Mouse (Mus musculus): Measurements from ENCODE around the gene Tmem178b. TPM values are rescaled to one million over a fixed set of nuclear protein-coding genes. Genes with fewer than 3 reads are reported as not detected.

Gene Tmem178b
- polyA plus RNA-seq, 1 experiment from 2014 or later: 0.15 TPM

DNA sequence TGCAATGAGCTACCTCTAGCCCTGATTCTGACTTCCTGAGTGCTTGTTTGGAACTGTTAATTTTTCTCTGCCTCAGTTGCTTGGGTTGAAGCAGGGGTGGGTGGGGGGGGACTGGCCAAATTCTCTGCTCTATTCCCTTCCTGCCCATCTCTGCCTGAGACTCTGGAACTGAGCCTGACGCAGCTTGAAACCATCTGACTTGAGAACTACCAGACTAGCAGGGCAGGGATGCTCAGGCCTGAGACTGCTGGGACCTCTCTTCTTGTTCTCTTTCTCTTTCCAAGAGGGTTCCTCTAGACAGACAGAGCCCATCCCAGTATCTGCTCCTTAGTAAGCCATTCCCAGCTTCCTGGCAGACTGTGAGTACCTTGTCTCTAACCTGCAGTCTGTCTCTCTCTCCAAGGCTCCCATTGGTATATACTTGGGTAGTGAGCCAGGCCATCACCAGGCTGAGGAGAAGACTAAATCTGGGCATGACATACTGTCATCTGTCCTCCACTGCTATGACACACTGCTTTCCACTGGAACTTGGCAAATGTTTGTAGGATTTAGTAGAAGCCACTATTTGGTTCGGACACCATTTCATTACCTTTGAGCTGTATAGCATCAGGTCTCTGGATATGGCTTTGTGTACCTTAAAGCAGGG, 42.7 kb downstream of the Tmem178b start:
- no peaks in the 10 kb centered on the region for H3K9me3 ChIP-seq (ENCODE audit: control insufficient read depth, low read length)
- WGBS: 88% methylated on average over 2 of the region's 2 CpGs
- H3K27me3 ChIP-seq (ENCODE audit: control insufficient read depth, insufficient read depth, low read length): no peaks in the 10 kb centered on the region
- H3K4me3 ChIP-seq (ENCODE audit: low read length): no peak overlapping the region
- no peaks in the 10 kb centered on the region for H3K4me1 ChIP-seq (ENCODE audit: control insufficient read depth, insufficient read depth, low read length)
- no peaks in the 10 kb centered on the region for H3K36me3 ChIP-seq (ENCODE audit: control insufficient read depth, insufficient read depth, low read length)
- no peak overlapping the region for H3K4me2 ChIP-seq (replicated peaks; ENCODE audit: low read depth, low read length)
- no peak overlapping the region for H3K27ac ChIP-seq (ENCODE audit: low read depth, low read length)
- no peak overlapping the region for H3K9ac ChIP-seq (ENCODE audit: low read depth, low read length)
- no peak for ATAC-seq (ENCODE audit: low FRiP score, low TSS enrichment)

DNA sequence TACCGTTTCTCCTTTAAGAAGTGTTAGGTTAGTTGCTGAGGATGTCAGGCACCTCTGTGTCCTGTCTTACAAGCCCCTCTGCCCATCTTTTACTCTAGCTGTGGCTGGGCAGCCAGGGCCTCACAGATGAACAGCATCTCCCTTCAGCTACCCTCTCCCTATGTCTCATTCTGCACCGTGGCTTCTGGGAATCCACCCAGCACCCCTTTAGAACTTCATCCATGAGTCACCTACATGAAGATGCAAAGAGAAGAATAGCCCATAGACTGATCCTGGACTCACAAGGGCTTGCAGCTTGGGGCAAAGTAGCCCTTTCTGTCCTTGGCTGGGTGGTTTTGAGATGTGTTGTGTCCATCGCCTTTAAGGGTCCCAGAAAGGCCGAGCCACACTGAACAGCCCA, 43.4 kb downstream of the Tmem178b start:
- ATAC-seq (ENCODE audit: low FRiP score, low TSS enrichment): no peak
- Histone ChIP-seq H3K36me3 (ENCODE audit: control insufficient read depth, insufficient read depth, low read length) (no peaks in the 10 kb centered on the region), H3K9ac (ENCODE audit: low read depth, low read length) (no peak overlapping the region), H3K4me3 (ENCODE audit: low read length) (no peak overlapping the region), H3K9me3 (ENCODE audit: control insufficient read depth, low read length) (no peaks in the 10 kb centered on the region), H3K27me3 (ENCODE audit: control insufficient read depth, insufficient read depth, low read length) (no peaks in the 10 kb centered on the region), H3K4me2 (replicated peaks; ENCODE audit: low read depth, low read length) (no peak overlapping the region), H3K27ac (ENCODE audit: low read depth, low read length) (no peak overlapping the region), H3K4me1 (ENCODE audit: control insufficient read depth, insufficient read depth, low read length) (no peaks in the 10 kb centered on the region)
- 84% methylated on average over 4 of the region's 4 CpGs for WGBS

- Histone ChIP-seq H3K27me3 (ENCODE audit: control insufficient read depth, insufficient read depth, low read length) (no peaks in the 10 kb centered on the region), H3K27ac (ENCODE audit: low read depth, low read length) (no peak overlapping the region), H3K4me2 (replicated peaks; ENCODE audit: low read depth, low read length) (no peak overlapping the region), H3K9me3 (ENCODE audit: control insufficient read depth, low read length) (no peaks in the 10 kb centered on the region), H3K4me3 (ENCODE audit: low read length) (no peak overlapping the region), H3K4me1 (ENCODE audit: control insufficient read depth, insufficient read depth, low read length) (no peaks in the 10 kb centered on the region), H3K36me3 (ENCODE audit: control insufficient read depth, insufficient read depth, low read length) (no peaks in the 10 kb centered on the region), H3K9ac (ENCODE audit: low read depth, low read length) (no peak overlapping the region)
- no peak for ATAC-seq (ENCODE audit: low FRiP score, low TSS enrichment)
- 62% methylated on average over 8 of the region's 8 CpGs for WGBS
These were observed 44.2 kb downstream of the Tmem178b start for GRCm38 (mm10) chr6:39917242-39917641.

- no peak for ATAC-seq (ENCODE audit: low FRiP score, low TSS enrichment)
- Histone ChIP-seq H3K27ac (ENCODE audit: low read depth, low read length) (no peak overlapping the region), H3K9me3 (ENCODE audit: control insufficient read depth, low read length) (no peaks in the 10 kb centered on the region), H3K4me3 (ENCODE audit: low read length) (no peak overlapping the region), H3K9ac (ENCODE audit: low read depth, low read length) (no peak overlapping the region), H3K4me1 (ENCODE audit: control insufficient read depth, insufficient read depth, low read length) (no peaks in the 10 kb centered on the region), H3K36me3 (ENCODE audit: control insufficient read depth, insufficient read depth, low read length) (no peaks in the 10 kb centered on the region), H3K27me3 (ENCODE audit: control insufficient read depth, insufficient read depth, low read length) (no peaks in the 10 kb centered on the region), H3K4me2 (replicated peaks; ENCODE audit: low read depth, low read length) (no peak overlapping the region)
- WGBS: 94% methylated on average over 6 of the region's 6 CpGs
These were observed 44.7 kb downstream of the Tmem178b start for GRCm38 (mm10) chr6:39917729-39918128.

- Histone ChIP-seq H3K4me2 (replicated peaks; ENCODE audit: low read depth, low read length) (no peak overlapping the region), H3K27ac (ENCODE audit: low read depth, low read length) (no peak overlapping the region), H3K27me3 (ENCODE audit: control insufficient read depth, insufficient read depth, low read length) (no peaks in the 10 kb centered on the region), H3K36me3 (ENCODE audit: control insufficient read depth, insufficient read depth, low read length) (no peaks in the 10 kb centered on the region), H3K9me3 (ENCODE audit: control insufficient read depth, low read length) (no peaks in the 10 kb centered on the region), H3K4me1 (ENCODE audit: control insufficient read depth, insufficient read depth, low read length) (no peaks in the 10 kb centered on the region), H3K9ac (ENCODE audit: low read depth, low read length) (no peak overlapping the region), H3K4me3 (ENCODE audit: low read length) (no peak overlapping the region)
- 74% methylated on average over 6 of the region's 6 CpGs for WGBS
- ATAC-seq (ENCODE audit: low FRiP score, low TSS enrichment): no peak
These were observed 46.1 kb downstream of the Tmem178b start for GRCm38 (mm10) chr6:39919011-39919709.

- Histone ChIP-seq H3K27ac (ENCODE audit: low read depth, low read length) (no peak overlapping the region), H3K4me2 (replicated peaks; ENCODE audit: low read depth, low read length) (no peak overlapping the region), H3K4me3 (ENCODE audit: low read length) (no peak overlapping the region), H3K36me3 (ENCODE audit: control insufficient read depth, insufficient read depth, low read length) (no peaks in the 10 kb centered on the region), H3K9me3 (ENCODE audit: control insufficient read depth, low read length) (no peaks in the 10 kb centered on the region), H3K9ac (ENCODE audit: low read depth, low read length) (no peak overlapping the region), H3K27me3 (ENCODE audit: control insufficient read depth, insufficient read depth, low read length) (no peaks in the 10 kb centered on the region), H3K4me1 (ENCODE audit: control insufficient read depth, insufficient read depth, low read length) (no peaks in the 10 kb centered on the region)
- WGBS: 83% methylated on average over 10 of the region's 10 CpGs
- no peak for ATAC-seq (ENCODE audit: low FRiP score, low TSS enrichment)
These were observed 53.4 kb downstream of the Tmem178b start for GRCm38 (mm10) chr6:39926442-39926841.

- no peak overlapping the region for H3K9ac ChIP-seq (ENCODE audit: low read depth, low read length)
- H3K27ac ChIP-seq (ENCODE audit: low read depth, low read length): no peak overlapping the region
- no peaks in the 10 kb centered on the region for H3K4me1 ChIP-seq (ENCODE audit: control insufficient read depth, insufficient read depth, low read length)
- no peaks in the 10 kb centered on the region for H3K9me3 ChIP-seq (ENCODE audit: control insufficient read depth, low read length)
- no peak overlapping the region for H3K4me2 ChIP-seq (replicated peaks; ENCODE audit: low read depth, low read length)
- H3K4me3 ChIP-seq (ENCODE audit: low read length): no peak overlapping the region
- H3K27me3 ChIP-seq (ENCODE audit: control insufficient read depth, insufficient read depth, low read length): no peaks in the 10 kb centered on the region
- no peaks in the 10 kb centered on the region for H3K36me3 ChIP-seq (ENCODE audit: control insufficient read depth, insufficient read depth, low read length)
- WGBS: 34% methylated on average over 3 of the region's 3 CpGs
- ATAC-seq (ENCODE audit: low FRiP score, low TSS enrichment): no peak
These were observed 63.5 kb downstream of the Tmem178b start for GRCm38 (mm10) chr6:39936590-39936989.

- WGBS: 83% methylated on average over 7 of the region's 7 CpGs
- no peak overlapping the region for H3K4me3 ChIP-seq (ENCODE audit: low read length)
- H3K4me2 ChIP-seq (replicated peaks; ENCODE audit: low read depth, low read length): no peak overlapping the region
- no peaks in the 10 kb centered on the region for H3K36me3 ChIP-seq (ENCODE audit: control insufficient read depth, insufficient read depth, low read length)
- no peak overlapping the region for H3K27ac ChIP-seq (ENCODE audit: low read depth, low read length)
- H3K27me3 ChIP-seq (ENCODE audit: control insufficient read depth, insufficient read depth, low read length): no peaks in the 10 kb centered on the region
- no peak overlapping the region for H3K9ac ChIP-seq (ENCODE audit: low read depth, low read length)
- no peak for ATAC-seq (ENCODE audit: low FRiP score, low TSS enrichment)
- no peaks in the 10 kb centered on the region for H3K4me1 ChIP-seq (ENCODE audit: control insufficient read depth, insufficient read depth, low read length)
- no peaks in the 10 kb centered on the region for H3K9me3 ChIP-seq (ENCODE audit: control insufficient read depth, low read length)
These were observed 67.8 kb downstream of the Tmem178b start for GRCm38 (mm10) chr6:39940920-39941319.

DNA sequence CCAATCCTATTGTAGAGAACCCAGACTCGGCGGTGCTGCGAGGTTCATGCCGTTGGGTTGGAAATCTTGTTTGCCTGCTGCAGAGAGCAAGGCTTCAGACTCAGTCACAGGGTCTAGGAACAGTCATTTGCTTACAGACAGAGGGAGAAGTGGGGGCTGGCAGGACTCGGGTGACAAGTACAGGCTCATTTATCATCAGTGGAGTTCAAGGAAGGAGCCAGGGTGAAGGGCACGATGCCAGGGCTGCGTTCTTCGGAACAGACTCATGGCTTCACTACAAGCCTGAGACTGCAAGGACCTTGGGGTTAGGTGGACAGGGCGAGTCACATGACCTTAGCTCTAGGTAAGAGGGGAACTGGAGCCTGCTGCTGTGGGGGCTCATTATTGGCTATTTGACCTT, 71.8 kb downstream of the Tmem178b start:
- Histone ChIP-seq H3K27me3 (ENCODE audit: control insufficient read depth, insufficient read depth, low read length) (no peaks in the 10 kb centered on the region), H3K4me1 (ENCODE audit: control insufficient read depth, insufficient read depth, low read length) (no peaks in the 10 kb centered on the region), H3K9me3 (ENCODE audit: control insufficient read depth, low read length) (no peaks in the 10 kb centered on the region), H3K4me2 (replicated peaks; ENCODE audit: low read depth, low read length) (no peak overlapping the region), H3K27ac (ENCODE audit: low read depth, low read length) (no peak overlapping the region), H3K4me3 (ENCODE audit: low read length) (no peak overlapping the region), H3K9ac (ENCODE audit: low read depth, low read length) (no peak overlapping the region), H3K36me3 (ENCODE audit: control insufficient read depth, insufficient read depth, low read length) (no peaks in the 10 kb centered on the region)
- 78% methylated on average over 9 of the region's 9 CpGs for WGBS
- ATAC-seq (ENCODE audit: low FRiP score, low TSS enrichment): no peak
